Mouse (Mus musculus) intestine, postnatal 0 days (tissue): ENCODE measurements around the gene Trnp1. TPM values are rescaled to one million over a fixed set of nuclear protein-coding genes. Genes with fewer than 3 reads are reported as not detected.
A peak's percentile ranks its signal among the peaks of the same experiment; 100 is the strongest.

Source experiments
- ATAC-seq: fragments of 200-750 bp; cut with Nextera tagmentation; 2 replicates; pipeline ENCODE4 v1.8.0; 2017; ENCODE audit warnings: mild to moderate bottlenecking, moderate TSS enrichment, moderate library complexity
- H3K27ac ChIP-seq: fragments of 300-500 bp; sonication (generic); 2 replicates; pipeline ENCODE4 v1.5.1; 2014; ENCODE audit warnings: mild to moderate bottlenecking, low read depth, low read length, moderate library complexity
- H3K27me3 ChIP-seq: fragments of 300-500 bp; sonication (generic); replicated peaks from 2 replicates; pipeline ENCODE4 v1.6.1; 2014; ENCODE audit warnings: low read length, mixed read lengths; ENCODE audit not compliant: control insufficient read depth, insufficient read depth
- H3K36me3 ChIP-seq: fragments of 300-500 bp; sonication (generic); 2 replicates; pipeline ENCODE4 v1.6.1; 2014; ENCODE audit warnings: mild to moderate bottlenecking, moderate library complexity; ENCODE audit not compliant: control insufficient read depth, insufficient read depth
- H3K4me1 ChIP-seq: fragments of 300-500 bp; sonication (generic); replicated peaks from 2 replicates; pipeline ENCODE4 v1.6.1; 2014; ENCODE audit warnings: antibody characterized with exemption, low read length, mixed read lengths; ENCODE audit not compliant: control insufficient read depth, insufficient read depth
- H3K4me2 ChIP-seq: fragments of 300-500 bp; sonication (generic); replicated peaks from 2 replicates; pipeline ENCODE4 v1.6.1; 2014; ENCODE audit warnings: low read depth, mild to moderate bottlenecking, moderate library complexity
- H3K4me3 ChIP-seq: fragments of 300-500 bp; sonication (generic); 2 replicates; pipeline ENCODE4 v1.5.1; 2014; ENCODE audit warnings: low read depth, low read length
- H3K9ac ChIP-seq: fragments of 300-500 bp; sonication (generic); 2 replicates; pipeline ENCODE4 v1.6.1; 2014; ENCODE audit warnings: mild to moderate bottlenecking, low read depth, low read length
- H3K9me3 ChIP-seq: fragments of 300-500 bp; sonication (generic); 2 replicates; pipeline ENCODE4 v1.6.1; 2016; ENCODE audit warnings: mixed run types; ENCODE audit not compliant: control insufficient read depth
- CTCF ChIP-seq: sonication (generic); IDR thresholded peaks from 2 replicates; pipeline ENCODE4 v1.5.1; 2016; ENCODE audit warnings: low read depth, mild to moderate bottlenecking, control low read depth, antibody characterized with exemption, moderate library complexity
- WGBS: fragments of 180-500 bp; shearing (Covaris S2); extraction: QIAGEN DNeasy Blood & Tissue Kit; methylation state at CpG from one replicate; pipeline ENCODE4 v1.1.7; 2014; 5-methylcytosine and 5-hydroxymethylcytosine counted together
- polyA plus RNA-seq: library from polyadenylated mRNA; unstranded; fragments of >200 nt; fragmentation: Nextera tagmentation; extraction: Ambion mirVana; gene quantifications from 2 replicates; pipeline ENCODE4 v1.2.1, GENCODE M21; 2015

Gene Trnp1
- polyA plus RNA-seq, 1 experiment from 2014 or later, result 2.9 TPM

DNA sequence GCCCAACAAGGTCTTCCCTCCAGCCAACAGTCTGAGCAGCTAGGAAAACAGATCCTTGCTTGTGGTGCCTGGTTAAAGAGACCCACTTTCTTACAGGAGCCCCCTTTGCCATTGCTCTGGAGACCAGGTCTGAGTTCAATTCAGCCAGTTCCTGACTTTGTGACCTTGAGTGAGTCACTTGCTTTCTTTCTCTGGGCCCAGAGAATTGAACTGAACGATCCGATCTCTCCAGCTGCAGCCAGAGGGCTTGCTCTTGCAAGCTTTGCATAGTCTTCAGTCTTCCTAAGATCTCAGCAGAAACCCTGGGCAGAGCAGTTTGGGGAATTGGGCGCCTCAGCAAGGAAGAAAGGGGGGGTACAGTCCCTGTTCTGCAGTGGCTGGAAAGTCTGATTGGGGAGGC lies 15.9 kb downstream of the Trnp1 start:
- WGBS, result 66% methylated on average over 3 of the region's 3 CpGs
- peaks cover 20% of the 10 kb centered on the region for H3K27me3 ChIP-seq
- H3K9me3 ChIP-seq, result no peaks in the 10 kb centered on the region
- H3K4me3 ChIP-seq, result no peak overlapping the region
- no peaks in the 10 kb centered on the region for H3K4me1 ChIP-seq
- H3K36me3 ChIP-seq, result no peaks in the 10 kb centered on the region
- TF ChIP-seq CTCF, result no peak
- H3K27ac ChIP-seq, result no peak overlapping the region
- H3K4me2 ChIP-seq, result no peak overlapping the region
- no peak overlapping the region for H3K9ac ChIP-seq
- ATAC-seq, result no peak

- Histone ChIP-seq H3K9ac (no peak overlapping the region), H3K36me3 (no peaks in the 10 kb centered on the region), H3K4me2 (no peak overlapping the region; the same call in 1 of the 2 replicates), H3K4me3 (no peak overlapping the region), H3K27ac (no peak overlapping the region), H3K4me1 (no peaks in the 10 kb centered on the region), H3K9me3 (no peaks in the 10 kb centered on the region), H3K27me3 (peaks cover 20% of the 10 kb centered on the region)
- 30% methylated on average over 4 of the region's 4 CpGs for WGBS
- TF ChIP-seq CTCF, result no peak
- no peak for ATAC-seq
Measured at GRCm38 (mm10) chr4:133481488-133481887, 16.9 kb downstream of the Trnp1 start.

- Histone ChIP-seq H3K4me3 (peak overlapping the region; percentile 42), H3K9me3 (no peaks in the 10 kb centered on the region), H3K4me2 (peak overlapping the region; percentile 68), H3K27ac (no peak overlapping the region), H3K4me1 (no peaks in the 10 kb centered on the region), H3K27me3 (peaks cover 22% of the 10 kb centered on the region), H3K9ac (peak overlapping the region; percentile 45; the same call in 1 of the 2 replicates), H3K36me3 (no peaks in the 10 kb centered on the region)
- no peak for ATAC-seq
- WGBS, result 63% methylated on average over 6 of the region's 6 CpGs
- TF ChIP-seq CTCF, result no peak
Measured at GRCm38 (mm10) chr4:133480754-133481153, 17.6 kb downstream of the Trnp1 start.

GRCm38 (mm10) chr4:133480185-133480537 lies 18.2 kb downstream of the Trnp1 start:
- 4% methylated on average over 34 of the region's 34 CpGs for WGBS
- no peak for TF ChIP-seq CTCF
- H3K36me3 ChIP-seq, result no peaks in the 10 kb centered on the region
- no peak overlapping the region for H3K27ac ChIP-seq
- H3K4me2 ChIP-seq, result peak overlapping the region; percentile 68
- peak overlapping the region; percentile 45; the same call in 1 of the 2 replicates for H3K9ac ChIP-seq
- peak; percentile 31 for ATAC-seq
- H3K4me1 ChIP-seq, result no peaks in the 10 kb centered on the region
- H3K9me3 ChIP-seq, result no peaks in the 10 kb centered on the region
- H3K4me3 ChIP-seq, result peak overlapping the region; percentile 42
- H3K27me3 ChIP-seq, result peaks cover 23% of the 10 kb centered on the region

DNA sequence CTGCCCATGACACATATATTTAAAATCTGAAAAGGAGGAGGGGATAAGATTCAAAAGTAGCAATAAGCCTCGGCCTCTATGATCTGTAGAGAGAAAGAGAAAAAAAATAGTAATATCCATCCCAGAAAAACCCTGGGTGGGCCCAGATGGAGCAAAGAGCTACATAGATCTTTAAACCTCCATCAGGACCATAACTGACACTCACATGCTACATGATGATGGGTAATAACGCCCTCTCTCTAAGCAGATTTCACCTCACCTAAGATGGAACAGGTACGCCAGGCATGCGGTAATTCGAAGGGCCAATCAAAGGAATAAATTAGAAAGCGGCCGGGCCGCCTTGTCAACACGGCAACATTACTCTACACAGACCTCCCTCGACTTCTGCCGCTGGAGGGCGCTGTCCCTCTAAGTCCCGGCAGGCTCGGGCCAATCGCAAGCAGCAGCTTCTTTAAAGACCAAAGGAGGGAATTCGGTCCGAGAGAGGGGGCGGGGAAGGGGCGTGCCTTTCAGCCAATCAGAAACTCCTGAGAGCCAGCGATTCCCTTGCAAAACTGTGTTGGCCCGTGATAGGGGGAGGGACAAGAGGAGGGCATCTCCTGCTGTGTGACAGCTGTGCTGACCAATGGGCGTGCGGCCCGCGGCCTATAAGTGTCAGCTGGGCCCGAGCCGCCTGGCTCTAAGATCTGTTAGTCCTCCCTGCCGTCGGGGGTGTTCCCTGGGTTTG lies 18.7 kb downstream of the Trnp1 start, which contains the start of gene Tent5b:
Tent5b (plus strand) TSS at position 675 of the 727 bp plus-strand sequence.
- 2% methylated on average over 29 of the region's 29 CpGs for WGBS

GRCm38 (mm10) chr4:133473833-133474232 lies 24.5 kb downstream of the Trnp1 start:
- Histone ChIP-seq H3K27me3 (peaks cover 6% of the 10 kb centered on the region), H3K9me3 (no peaks in the 10 kb centered on the region), H3K4me2 (no peak overlapping the region), H3K9ac (no peak overlapping the region), H3K4me1 (no peaks in the 10 kb centered on the region), H3K27ac (no peak overlapping the region), H3K4me3 (no peak overlapping the region), H3K36me3 (no peaks in the 10 kb centered on the region)
- no peak; the same call in 1 of the 2 replicates for ATAC-seq
- WGBS, result 59% methylated on average over 2 of the region's 2 CpGs
- TF ChIP-seq CTCF, result peak; percentile 62

More for the DNA sequence above, 18.7 kb downstream of the Trnp1 start, which contains the start of gene Tent5b:
- Histone ChIP-seq H3K27me3 (peaks cover 23% of the 10 kb centered on the region), H3K4me3 (peak within 1 kb of the TSS; percentile 42), H3K9ac (peak within 1 kb of the TSS; percentile 45; the same call in 1 of the 2 replicates), H3K27ac (no peak within 1 kb of the TSS), H3K9me3 (no peaks in the 10 kb centered on the region), H3K4me1 (no peaks in the 10 kb centered on the region), H3K36me3 (no peaks in the 10 kb centered on the region), H3K4me2 (peak within 1 kb of the TSS; percentile 68)
- ATAC-seq, result peak; percentile 98
- TF ChIP-seq CTCF, result peak; percentile 97
